Mouse (Mus musculus) urinary bladder, postnatal 36 days (tissue): ENCODE results near the gene Ms4a3.
A peak's percentile ranks its signal among the peaks of the same experiment; 100 is the strongest.

ENCODE experiments used
- DNase-seq, 2 experiments: peaks; one replicate each; pipeline ENCODE4 v3.0.0; 2022; ENCODE audit warnings: low spot score in 2 of 2, mixed read lengths in 1 of 2

Gene Ms4a3

DNA sequence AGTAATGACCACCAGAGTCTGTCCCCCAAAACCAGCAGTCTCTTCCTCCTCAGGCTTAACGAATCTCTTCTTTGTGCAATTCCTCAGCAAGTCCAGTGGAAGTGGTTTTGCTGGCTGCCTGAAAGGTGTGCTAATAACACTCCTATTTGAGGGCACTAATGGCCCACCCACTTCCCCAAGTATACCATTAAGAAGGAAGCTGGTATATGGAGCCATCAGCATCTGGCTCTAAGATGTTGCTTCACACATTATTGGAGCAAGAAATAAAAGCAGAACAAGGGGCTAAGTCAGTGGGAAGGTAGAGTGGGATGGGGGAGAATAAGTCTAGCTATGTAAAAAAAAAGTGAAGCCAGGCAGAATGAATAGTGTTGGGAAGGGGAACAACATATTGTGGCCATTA, at the start of gene Ms4a3:
Gene Ms4a3, minus strand, starts transcription at position 120 of the 400 bp plus-strand sequence.
- no peak for DNase-seq

DNA sequence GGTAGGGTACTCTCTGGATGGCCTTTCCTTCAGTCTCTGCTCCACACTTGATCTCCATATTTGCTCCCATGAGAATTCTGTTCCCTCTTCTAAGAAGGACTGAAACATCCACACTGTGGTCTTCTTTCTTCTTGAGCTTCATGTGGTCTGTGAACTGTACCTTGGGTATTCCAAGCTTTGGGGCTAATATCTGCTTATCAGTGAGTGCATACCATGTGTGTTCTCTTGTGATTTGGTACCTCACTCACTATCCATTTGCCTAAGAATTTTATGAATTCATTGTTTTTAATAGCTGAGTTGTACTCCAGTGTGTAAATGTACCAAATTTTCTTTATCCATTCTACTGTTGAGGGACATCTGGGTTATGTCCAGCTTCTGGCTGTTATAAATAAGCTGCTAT, 20.9 kb upstream of the Ms4a3 start:
- no peak for DNase-seq

DNA sequence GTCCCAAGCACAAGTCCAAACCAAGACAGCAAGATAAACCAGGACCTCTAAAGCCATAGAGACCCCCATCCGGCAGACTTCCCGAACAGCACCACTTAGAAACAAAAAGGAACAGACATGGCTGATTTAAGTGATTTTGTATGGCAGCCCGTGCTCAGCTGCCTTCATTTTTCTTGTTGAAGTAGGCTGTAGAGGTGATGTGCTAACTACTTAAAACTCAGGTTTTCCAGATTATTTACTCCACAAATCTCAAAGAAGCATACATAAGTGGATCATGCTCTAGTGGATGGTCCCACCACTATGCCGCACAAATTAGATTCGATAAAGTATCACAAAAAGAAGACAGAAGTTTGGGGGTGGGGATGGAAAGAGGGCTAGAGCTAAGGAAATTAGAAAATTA, 19.8 kb upstream of the Ms4a3 start, which contains the start of gene Oosp2:
Gene Oosp2, minus strand, starts transcription at position 101 of the 400 bp plus-strand sequence.
- DNase-seq: no peak

DNA sequence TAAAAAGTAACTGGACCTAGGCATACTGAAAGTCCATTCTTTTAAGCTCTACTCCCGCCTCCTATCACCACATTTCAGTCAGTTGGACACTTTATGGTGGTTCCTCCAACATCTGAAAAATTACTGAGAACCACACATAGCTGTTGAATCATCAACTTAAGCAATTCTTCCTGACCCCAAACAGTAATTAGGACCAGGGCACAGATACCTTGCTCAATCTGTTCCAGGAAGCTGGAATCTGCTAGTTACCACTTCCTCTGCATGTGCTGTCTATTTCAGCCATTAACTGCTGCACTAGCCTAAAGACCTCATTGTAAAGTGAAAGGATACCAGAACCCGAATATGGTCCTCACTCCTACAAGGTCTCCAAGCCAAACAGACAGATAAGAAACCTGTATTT, 18.5 kb upstream of the Ms4a3 start:
- DNase-seq: no peak

DNA sequence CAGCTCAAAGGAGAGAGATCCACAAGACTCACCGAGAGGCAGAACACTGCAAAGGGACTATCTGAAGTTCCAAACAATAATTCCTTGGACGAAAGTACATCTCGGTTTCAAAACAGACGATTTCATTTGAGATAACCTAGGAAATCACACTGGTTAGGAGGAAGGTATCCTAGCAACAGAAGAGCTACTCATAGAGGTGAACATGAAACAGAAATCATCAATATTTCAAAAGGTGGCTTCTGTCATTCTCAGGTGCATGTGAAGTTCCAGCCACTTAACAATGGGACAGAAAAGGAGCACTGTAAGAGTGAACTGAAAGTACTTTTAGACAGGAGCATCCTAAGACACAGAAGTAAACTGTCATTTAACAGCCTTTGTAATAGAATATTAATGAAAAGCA, 8.9 kb upstream of the Ms4a3 start:
- no peak for DNase-seq

DNA sequence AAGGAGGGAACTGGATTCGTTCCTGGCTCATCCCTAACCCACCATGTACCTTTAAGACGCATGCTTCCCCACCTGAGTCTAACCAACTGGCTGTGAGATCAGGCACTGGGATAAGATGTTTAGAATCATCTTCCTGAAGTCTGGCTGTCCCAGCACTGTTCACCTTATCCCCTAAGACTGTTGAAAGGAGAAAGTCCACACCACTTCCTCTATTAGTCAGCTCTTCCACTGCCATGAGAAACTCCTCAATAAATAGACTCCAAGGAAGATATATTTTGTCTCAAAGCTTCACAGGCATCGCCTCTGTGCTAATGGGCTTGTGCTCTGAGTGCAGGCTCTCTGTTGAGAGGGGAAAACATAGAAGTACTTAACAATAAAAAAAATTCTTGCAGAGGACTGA, 5.5 kb upstream of the Ms4a3 start:
- no peak for DNase-seq

DNA sequence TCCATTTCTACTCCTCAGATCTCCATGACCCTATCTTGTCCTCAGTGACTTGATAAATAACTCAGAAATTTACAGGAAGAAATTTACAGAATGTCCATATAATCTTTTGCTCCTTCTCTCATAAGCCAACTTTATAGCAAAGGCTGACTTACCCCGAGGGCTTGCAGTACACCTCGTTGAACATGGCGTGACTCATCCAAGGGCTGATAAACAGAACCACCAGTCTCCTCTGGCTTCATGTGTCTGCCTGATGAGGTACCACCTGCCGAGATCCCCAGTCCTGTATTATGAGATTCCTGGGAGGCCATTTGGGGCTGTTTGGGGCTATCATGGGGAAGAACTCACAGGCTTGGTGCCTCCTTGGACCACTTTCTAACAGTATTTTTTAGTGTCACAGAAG, 1.6 kb downstream of the Ms4a3 start:
- DNase-seq: no peak

DNA sequence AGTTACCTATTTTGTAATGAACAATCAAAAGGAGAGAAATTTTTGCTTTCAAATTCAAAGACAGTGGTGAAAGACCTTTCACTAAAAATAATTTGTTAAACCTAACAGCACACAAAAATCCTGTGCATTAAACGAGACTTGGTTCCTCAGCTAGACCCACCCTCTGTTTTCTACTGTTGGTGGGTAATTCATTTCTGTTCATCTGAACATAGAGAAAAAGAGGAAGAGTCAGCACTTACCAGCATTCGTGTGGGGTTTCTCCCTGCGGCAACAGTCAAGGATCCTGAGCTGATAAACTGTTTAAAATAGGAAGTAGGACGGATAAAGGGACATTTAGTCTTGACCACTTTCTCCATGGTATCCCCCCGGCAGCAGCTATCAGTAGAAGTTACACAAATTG, 5.1 kb downstream of the Ms4a3 start:
- no peak for DNase-seq

DNA sequence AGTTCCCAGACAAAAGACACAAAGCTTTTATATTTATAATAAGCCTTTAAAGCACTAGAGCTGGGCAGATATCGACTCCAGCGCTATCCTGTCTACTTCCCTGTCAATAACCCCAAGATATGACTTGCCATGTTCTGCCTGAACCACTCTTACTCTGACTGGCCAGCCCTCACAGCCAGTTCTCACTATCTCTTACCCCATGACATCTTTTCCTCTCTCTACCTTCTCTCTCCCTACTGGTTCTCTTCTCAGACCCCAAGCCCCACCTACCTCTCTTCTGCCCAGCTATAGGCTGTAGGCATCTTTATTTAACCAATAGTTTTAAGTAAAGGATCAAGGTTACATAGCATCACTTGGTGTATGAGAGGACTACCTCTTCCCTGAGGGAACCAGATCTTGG, 6.3 kb downstream of the Ms4a3 start:
- no peak for DNase-seq

DNA sequence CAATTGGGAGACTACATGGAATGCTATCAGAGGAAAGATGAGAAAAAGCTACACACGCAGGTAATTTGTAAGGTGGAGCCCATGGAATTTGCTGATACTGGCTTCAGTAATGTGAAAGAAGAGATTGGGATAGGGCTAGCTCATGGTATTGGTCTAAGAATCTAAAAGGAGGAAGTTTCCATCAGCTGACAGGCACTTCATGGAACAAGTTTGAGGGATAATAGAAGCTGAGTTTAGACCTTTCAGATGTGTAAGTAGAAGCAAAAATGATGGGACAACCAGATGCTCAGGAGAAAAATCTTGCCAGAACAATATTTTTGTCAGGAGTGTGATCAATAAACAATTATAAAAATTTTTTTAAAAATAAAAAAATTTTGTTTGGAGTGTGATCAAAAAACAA, 6.9 kb downstream of the Ms4a3 start:
- no peak for DNase-seq

DNA sequence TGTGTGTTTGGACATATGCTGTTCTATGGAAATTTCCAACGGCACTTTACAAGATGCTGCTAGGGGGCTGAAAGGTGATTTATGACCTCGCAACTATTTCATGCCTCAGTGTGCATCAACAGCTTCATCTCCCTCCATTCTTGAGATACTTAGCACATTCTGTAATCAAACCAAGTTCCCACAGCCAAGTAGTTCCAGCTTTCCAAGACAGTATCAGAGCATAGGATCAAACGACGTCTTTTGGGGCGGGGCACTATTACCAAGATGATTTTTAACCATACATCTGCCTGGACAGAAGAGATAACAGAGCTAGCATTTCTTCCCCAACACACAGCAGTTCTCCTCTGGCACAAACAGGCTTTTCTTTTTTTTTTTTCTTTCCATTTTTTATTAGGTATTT, 15.4 kb downstream of the Ms4a3 start:
- no peak for DNase-seq

DNA sequence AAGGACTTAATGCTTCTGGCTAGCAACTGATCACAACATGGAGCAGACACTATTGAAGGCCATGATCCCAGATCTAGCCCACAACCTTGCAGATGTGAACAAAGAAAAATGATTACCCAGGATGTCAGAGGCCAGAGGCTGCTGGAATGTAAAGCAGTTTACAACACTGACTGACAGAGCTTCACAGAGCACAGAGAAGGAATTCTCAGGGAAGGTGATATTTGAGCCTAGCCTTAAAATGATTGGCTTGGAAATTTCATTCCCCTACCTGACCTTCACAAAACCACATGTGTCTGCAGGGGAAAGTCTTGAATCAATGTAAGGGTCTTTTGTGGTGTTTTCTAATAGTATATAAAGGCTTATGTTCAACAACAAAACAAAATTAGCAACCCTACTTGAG, 15.9 kb downstream of the Ms4a3 start:
- no peak for DNase-seq

DNA sequence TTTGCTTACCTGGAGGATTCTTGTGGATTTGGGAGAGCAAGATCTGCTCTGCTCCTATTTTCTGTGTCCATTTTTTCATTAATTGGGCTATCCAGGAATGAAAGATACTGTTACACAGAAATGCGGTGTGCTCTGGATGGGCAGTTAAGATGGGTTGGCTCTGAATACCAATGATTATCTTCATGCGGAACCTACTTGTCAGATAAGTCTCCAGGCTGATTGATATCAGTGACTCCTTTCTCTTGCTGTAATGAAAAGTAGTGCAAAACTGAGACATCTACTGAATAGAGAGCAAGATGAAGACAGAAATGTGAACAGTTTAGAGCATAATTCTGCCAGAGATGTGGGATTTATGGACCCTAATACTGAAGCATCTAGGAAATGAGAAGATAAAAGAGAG, 17.1 kb downstream of the Ms4a3 start, which contains the start of gene Ms4a2:
Gene Ms4a2, minus strand, starts transcription at position 169 of the 400 bp plus-strand sequence.
- no peak for DNase-seq

DNA sequence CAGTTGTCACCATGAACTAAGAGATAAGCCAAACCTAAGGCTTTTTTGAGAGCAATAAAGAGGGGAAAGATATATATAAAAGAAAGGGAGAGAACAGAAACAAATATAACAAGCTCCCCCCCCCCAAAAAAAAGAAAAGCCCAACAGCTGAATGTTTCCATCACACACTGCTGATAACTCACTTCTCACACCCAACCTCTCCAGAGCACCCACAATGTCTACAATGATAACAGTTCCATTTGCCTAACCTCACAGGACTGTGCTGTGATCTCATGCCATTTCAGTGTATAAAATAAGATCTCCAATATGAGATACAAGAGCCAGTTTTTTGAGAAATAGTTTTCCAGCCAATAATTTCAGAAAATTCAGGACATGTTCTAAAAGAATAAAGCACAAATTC, 22.7 kb downstream of the Ms4a3 start:
- no peak for DNase-seq

DNA sequence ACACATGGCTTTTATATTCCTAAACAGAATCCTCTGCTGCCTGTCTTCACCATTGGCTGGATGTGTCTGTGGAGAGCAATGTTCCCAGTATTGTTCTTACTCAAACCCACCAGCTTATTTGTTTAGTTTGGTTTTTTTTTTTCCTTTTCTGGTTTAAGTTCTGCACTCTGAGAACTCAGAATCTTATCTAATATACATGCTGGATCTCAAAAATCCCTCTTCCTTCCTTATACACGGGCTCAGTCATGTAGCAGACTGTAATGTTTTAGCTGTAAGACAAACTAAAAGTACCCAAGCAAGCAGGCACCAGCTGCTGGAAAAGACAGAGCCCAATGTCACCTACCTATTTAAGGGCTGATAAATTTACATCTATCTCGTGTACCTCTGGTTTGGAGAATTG, 25.8 kb downstream of the Ms4a3 start:
- DNase-seq: no peak

DNA sequence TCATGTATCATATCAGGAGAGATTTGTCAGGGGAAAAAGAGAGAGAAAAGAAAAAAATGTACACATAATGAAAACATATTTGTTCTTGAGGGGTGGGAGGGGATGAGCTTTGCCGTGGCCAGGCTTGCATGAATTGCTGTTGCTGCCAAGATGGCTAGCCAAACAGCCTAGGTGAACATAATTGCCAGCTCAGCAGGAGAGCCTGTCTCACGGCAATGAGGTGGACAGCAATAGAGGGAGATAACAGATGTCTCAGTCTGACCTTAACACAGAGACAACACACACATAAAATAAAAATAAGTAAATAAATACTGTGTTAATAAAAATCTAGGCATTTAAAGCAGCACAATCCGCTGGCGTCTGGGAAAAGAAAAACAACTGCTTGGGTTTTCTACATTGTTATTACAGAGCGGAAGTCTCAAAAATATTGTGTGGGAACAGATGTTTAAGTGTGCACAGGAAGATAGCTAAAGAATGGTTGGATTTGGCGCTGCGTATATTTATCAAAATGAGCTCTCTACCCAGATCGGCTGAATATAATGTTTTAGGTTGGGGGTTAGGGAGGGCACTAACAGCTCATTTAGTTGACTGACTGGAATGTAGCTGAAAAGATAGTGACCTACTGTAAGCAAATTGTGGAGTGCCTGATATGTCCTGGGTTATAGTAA, 26.7 kb downstream of the Ms4a3 start:
- DNase-seq: no peak

DNA sequence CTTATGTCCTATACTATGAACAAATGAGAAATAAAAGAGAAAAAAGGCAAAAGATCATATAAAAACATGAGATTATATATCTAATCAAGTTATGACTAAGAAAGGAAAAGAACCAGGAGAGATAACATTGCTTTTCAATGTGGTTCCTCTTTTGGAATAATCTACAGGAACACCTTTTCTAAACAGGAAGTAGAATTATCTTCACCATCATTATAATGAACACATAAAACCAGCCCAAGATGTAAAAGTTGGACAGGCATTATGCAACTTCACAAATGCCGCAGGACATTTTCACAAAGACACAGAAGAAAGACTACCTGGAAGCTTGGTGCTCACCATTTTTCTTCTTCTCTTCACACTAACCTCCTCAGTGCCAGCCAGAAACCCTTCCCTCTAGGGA, 27.6 kb downstream of the Ms4a3 start:
- DNase-seq: no peak

DNA sequence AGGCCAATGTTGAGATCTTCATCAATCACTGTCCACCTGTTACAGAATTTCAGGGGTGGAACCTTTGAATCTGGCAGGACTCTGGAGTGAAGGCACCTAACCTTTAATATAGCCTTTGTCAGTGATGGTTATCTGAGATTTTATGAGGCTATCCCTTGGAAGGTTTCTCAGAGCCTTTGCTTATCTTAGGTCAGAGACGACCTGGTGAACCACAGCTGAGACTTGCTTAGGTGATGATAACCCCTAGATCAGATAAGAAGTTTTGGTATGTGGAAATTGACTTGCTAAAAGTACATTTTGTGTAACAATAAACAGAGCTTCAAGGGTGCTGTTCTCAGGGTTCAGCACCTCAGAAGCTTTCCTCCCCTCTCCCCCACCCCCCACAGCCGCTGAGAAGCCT, 28.4 kb downstream of the Ms4a3 start:
- DNase-seq: no peak

DNA sequence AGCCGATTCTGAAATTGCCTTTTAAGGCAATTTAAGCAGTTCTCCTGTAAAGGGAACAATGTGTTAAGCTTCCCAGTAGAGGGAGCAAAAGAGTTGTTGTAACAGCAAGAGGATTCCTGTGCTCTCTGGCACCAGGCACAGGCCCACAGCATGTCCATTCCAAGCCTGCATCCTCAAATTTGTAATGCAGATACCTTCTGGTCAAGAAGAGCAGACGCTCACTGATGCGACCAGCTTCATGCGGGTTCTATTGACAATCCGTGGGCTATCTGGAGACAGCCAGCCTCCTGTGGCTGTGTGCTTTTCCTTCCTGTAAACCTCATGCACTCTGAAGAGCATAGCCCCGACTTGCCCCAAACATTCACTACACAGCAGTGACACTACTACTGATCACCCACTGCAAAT, 29.1 kb downstream of the Ms4a3 start:
- DNase-seq: no peak

DNA sequence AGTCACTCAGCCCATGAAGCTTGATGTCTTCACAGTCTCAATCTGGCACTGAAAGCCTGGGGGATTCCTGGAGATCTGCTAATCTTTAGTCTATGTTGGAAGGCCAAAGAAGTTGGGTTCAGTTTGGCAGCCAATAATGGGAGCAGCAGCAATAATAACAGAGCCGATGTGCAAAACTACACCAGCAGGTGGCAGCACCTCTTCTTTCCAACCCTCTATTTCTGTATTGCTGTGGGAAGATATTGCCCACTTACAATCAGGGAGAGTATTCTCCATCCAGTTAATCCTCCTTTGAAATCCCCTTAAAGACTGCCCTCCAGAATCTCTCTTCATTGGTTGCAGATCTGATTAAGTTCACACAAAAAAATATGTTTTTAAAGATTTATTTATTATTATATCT, 32.5 kb downstream of the Ms4a3 start:
- DNase-seq: peak in 1 of 2 experiments; percentile 15

DNA sequence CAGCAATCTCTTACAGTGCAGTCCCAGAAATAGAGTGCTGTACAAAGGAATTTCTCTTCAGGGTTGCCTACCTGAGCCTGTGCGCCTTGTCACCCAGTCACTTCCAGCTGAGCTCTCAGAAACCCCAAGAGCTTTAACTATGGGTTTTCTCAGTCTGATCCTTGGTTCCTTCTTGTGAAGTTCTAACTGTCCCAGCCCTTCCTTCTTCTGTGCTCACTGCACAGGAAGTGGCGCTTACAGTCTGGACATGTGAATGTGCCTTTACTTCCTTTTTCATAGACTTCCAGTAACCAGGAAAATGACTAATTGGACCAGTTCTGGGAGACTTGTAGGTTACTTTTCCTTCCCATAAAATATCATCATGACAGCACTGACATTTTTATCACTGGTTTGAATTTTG, 36.0 kb downstream of the Ms4a3 start, which contains the start of gene Ms4a6d:
Gene Ms4a6d, minus strand, starts transcription at position 247 of the 400 bp plus-strand sequence.
- no peak for DNase-seq

DNA sequence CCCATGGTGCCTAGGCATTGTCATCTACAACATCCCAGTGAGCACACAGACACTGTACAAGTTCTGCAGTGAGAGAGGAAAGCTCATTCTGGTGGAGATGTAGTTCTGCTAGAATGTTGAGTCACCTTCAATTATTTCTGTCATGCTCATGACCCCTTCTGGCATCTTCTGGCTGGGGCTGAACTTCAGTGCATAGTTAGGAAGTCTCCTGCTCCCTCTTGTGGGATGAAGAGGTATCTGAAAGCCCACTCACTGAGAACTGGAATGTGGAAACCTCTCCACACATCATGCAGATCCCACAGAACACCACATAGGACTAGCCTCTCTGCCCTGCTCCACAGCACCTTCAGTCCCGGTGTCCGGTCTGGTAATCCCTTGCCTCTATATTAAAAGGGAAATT, 38.6 kb downstream of the Ms4a3 start:
- peak in 1 of 2 experiments; percentile 2 for DNase-seq

DNA sequence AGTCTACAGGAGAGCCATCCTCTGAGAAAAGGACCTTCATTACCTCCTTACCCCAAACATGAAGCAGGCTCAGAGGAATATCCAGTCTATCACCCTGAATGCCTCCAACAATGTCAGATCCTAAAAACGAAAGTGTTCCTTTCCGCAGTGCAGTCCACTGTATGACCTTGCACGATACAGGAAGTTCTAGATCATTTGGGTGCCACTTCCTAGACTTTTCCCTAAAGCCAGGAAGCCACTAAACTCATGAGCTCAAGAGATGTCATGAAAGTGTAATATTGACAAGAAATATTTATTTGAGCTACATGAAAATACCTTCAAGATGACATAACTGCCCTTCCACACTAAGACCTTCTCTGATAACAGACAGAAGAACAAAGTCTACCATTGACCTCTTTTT, 39.3 kb downstream of the Ms4a3 start:
- DNase-seq: no peak

DNA sequence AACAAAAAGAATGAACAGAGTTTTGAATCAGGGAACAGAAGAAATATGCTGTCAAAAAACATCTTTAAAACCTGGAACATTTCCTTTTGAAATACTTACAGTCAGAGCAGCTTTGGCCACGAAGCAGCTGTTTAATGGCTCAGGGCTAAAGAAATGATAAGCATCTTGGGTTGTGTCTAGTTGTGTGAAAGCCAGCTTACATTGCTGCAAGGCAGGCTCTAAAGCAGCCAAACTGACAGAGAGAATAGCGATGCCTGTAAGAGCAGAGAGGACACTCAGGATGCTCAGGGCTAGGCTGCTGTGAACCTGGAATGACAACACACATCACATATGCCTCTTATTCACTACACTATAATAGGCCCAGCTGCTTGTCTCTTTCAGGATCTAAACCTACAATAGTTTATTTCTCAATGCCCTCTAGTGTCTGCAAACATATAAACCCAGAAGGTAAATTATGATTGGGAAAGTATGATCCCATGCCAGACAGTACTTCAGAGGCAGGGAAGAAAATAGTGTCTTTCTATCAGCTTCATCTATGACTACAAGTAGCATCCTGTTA, 50.7 kb downstream of the Ms4a3 start:
- DNase-seq: no peak
